Mouse (Mus musculus): ENCODE results near the gene Large2.

The Large2 gene

GRCm38 (mm10) chr2:92390206-92390930 lies 15.7 kb upstream of the Large2 start:
- no peak for DNase-seq (ENCODE audit: inconsistent ontology term)

- DNase-seq (ENCODE audit: inconsistent ontology term) = no peak
Observed at GRCm38 (mm10) chr2:92389645-92390044, 15.0 kb upstream of the Large2 start.

DNA sequence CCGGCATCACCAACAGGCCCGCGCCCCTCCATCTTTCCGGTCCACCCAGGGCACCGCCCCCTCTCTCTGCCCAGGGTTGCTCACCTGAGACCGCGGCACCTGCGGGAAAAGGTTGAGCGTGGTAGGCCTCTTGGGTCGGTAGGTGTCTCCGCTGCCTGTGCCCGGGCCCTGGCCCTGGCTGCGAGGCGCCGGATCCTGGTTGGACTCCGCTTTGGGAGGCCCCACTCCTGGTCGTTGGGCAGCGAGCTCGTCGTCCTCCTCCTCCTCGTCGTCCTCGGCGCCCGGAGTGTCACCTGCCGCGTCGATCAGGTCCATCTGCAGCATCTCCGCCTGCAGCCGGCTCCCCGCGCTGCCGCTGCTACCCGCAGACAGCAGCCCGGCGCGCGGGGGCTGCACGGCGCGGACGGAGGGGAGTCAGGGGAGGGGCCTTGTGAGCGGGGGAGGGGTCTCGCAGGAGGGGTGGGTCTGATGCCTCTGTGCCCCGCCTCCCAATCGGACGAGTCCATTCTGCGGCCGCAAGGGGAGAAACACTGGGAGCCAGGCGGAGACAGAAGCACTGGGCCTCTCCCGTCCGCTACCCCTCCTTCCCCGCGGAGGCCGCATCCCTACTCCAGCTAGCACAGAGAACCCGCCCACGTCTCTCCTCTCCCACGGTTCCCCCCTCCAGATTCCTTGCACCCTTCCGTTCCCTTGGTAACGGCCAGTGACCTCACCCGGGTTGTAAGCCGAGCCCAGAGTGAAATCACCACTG lies 14.4 kb upstream of the Large2 start:
- peak; percentile 97 for DNase-seq (ENCODE audit: inconsistent ontology term)

- no peak for DNase-seq (ENCODE audit: inconsistent ontology term)
Observed at GRCm38 (mm10) chr2:92388081-92388517, 13.4 kb upstream of the Large2 start.

DNA sequence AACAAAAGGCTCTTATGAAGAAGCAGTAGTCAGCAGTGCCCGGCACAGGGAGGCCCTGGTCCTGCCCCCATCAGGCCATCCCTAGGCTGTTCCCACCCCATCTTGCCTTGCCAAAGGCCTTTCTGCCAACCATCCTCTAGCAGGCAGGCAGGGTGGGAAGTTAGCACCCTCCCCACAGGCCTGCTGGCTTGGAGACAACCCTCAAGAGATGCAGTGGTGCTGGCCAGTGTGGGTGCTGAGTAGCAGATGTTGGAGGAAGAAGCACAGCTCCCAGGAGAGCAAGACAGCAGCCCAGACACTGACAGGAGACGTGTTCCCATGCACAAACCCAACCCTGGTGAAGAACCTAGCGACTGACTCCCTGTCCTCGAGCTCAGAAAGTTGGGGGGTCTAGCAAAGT lies 13.0 kb upstream of the Large2 start:
- DNase-seq (ENCODE audit: inconsistent ontology term) = no peak

DNA sequence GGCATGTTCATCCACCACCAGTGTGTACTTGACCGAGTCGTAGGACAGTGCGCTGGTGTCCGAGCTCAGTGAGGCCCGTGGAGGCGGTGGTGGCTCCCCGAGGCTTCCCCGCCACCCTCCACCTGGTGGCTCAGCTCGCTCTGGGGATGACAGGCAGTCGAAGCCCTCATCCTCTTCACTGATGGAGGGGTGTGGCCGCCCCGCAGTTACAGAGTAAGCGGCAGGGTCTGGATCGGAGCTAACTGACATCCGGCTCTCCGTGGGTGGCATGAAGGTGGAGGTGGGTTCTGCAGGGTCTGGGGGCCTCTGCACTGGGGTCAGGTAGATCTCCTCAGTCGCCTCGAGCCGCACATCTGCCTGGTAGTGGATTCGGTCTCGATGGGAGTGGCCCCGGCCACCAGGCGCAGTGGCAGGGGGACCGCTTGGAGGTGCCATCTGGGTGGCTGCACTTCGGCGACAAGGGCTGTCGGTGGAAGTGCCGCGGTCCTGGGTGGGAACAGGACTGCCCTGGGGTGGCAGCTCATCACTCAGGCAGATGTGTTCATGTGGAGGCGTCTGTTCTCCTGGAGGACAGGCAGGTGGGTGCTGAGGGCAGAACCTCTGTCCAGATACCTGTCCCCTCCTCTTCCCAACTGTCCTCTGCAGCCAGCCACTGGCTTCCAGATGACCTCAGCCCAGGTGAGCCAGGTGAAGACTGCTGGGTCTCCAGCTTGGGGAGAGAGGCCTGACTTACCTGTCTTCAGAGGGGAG lies 12.3 kb upstream of the Large2 start:
- DNase-seq (ENCODE audit: inconsistent ontology term) = no peak

GRCm38 (mm10) chr2:92385113-92386051 lies 10.7 kb upstream of the Large2 start:
- no peak for DNase-seq (ENCODE audit: inconsistent ontology term)

- no peak for DNase-seq (ENCODE audit: inconsistent ontology term)
Observed at GRCm38 (mm10) chr2:92384101-92384500, 9.4 kb upstream of the Large2 start.

DNA sequence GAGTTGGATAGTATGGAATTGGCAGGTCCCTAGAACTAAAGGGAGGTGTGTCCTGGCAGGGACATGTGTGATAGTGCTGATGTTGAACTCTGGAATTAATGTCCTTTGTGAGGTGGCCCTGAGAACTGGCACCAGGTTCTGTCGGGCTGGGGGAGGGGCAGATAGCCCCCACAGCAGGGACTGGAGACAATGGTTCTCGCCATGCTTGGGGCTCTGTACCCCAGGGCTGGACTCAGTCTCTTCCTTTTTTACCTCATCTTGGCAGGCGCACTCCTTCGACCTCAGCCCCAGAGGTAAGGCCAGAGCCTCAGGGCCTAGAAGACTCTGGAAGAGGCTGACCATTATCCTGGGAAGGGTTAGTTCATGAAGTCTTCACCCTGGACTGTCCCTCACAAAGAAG lies 8.1 kb upstream of the Large2 start:
- no peak for DNase-seq (ENCODE audit: inconsistent ontology term)

GRCm38 (mm10) chr2:92381901-92382588 lies 7.4 kb upstream of the Large2 start, which contains the start of gene 1700029I15Rik:
1700029I15Rik (plus strand) TSS chr2:92382538.
- DNase-seq (ENCODE audit: inconsistent ontology term) = no peak

DNA sequence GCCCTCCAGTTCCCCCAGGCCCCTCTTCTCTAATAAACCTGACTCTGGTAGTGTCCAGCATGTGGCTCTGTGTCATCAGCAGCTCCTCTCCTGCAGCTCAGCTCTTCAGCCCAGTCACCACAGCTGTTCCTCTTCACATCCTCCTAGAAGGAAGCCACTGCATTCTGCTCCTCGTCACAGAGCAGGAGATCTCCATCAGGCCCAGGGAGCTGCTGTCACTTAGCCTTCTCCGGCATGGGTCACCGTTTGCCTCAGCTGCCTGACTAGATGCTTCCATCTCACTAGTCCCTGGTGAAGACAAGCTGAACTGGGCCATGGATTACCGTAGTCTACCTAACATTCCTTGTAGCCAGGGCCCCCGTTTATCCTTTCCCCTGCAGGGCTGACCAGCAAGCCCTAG lies 6.5 kb upstream of the Large2 start:
- no peak for DNase-seq (ENCODE audit: inconsistent ontology term)

DNA sequence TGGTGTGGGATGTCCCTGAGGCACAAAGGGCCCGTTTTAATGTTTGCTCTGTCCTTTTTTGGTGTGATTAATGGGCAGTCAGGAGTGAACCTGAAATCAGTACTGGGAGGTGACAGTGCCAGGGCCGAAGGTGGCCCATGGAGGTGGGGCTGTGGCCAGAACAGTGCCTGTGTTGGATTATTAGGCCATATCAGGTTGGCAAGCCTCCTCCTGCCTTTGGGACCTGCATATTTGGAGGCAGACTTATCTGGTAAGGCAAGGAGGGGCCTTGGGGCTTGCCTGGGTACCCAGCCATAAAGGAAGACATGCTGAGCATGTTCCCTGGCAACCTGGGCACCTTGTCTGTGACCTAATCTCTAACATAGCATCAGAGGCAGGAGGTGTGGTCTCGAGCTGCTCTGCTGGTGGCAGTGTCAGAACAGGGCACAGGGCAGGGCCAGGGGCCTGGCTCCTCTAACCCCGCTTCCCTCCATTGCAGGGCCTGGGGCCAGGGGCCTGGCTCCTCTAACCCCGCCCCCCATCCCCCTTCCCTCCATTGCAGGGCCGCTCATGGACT lies 5.9 kb upstream of the Large2 start:
- no peak for DNase-seq (ENCODE audit: inconsistent ontology term)

- DNase-seq (ENCODE audit: inconsistent ontology term) = no peak
Observed at GRCm38 (mm10) chr2:92379783-92380494, 5.3 kb upstream of the Large2 start.

GRCm38 (mm10) chr2:92377320-92377719 lies 2.7 kb upstream of the Large2 start:
- no peak for DNase-seq (ENCODE audit: inconsistent ontology term)

- no peak for DNase-seq (ENCODE audit: inconsistent ontology term)
Observed at GRCm38 (mm10) chr2:92376300-92376699, 1.6 kb upstream of the Large2 start.

GRCm38 (mm10) chr2:92375788-92376187 lies 1.1 kb upstream of the Large2 start:
- DNase-seq (ENCODE audit: inconsistent ontology term) = no peak

- DNase-seq (ENCODE audit: inconsistent ontology term) = peak; percentile 100
Observed at GRCm38 (mm10) chr2:92375099-92375623, 492 bp upstream of the Large2 start.

DNA sequence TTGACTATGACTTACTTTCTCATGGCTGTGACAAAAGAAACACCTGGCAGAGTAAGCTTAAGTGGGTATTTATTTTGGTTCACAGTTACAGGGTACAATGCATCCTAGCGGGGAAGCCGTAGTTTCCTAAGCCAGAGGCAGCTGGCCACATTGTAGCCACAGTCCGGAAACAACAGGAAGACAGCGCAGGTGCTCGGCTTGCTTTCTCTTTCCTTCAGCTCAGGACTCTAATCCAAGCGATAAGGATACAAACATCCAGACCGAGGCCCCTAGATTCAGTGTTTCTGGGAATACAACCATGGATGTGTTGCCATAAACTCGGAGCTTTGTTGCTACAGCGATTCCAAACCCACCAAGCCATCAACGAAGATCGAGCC lies 1.2 kb downstream of the Large2 start:
- DNase-seq (ENCODE audit: inconsistent ontology term) = no peak

DNA sequence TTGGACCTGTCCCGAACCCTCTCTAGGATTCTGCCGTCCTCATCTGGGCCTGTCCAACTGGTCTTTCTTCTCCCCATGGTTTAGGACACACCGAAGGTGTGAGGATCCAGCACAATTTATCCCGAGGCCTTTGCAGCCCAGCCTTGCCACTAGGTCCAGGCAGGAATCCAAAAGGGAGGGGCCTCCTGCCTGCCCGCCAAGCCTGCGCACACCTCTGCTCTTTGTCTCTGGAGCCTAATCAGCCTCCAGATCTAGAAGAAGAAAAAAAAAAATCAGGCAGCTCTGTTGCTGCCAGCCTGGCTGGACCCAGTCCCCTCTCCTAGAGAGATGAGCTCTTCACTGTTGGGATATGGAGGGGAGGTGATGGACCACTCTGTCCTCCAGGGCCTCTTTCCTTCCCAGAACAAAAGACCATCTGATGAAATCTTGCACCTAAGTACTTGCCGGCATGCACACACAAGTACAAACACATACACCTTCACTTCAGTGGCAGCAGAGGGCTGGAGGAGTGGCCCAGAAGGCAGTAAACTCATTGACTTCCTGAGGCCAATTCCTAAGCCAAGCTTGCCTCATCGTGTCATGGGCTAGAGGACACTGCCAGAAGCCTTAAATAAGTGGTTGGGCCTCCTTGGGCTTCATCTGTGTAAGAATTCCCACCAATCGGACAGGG lies 1.8 kb downstream of the Large2 start:
- no peak for DNase-seq (ENCODE audit: inconsistent ontology term)
